Comparison of ENCODE assay signal across 1 mouse cellular context in genomic region chr7:133775796-133776625, GRCm38 (mm10).
TF ChIP-seq lines count a peak whose summit lies in the region.

No protein-coding gene starts in this region.

TF ChIP-seq in CH12.LX, 34 proteins besides CTCF, POLR2A, EP300 and RAD21 (continued from another document):
- TF ChIP-seq POLR2AphosphoS2 (IDR thresholded peaks at IDR 0.05; ENCODE audit: low read depth, low read length) = no peak
- no peak for TF ChIP-seq BHLHE40 (IDR thresholded peaks at IDR 0.05; ENCODE audit: low read depth, low read length)
- TF ChIP-seq RCOR1 (conservative IDR thresholded peaks at IDR 0.05; ENCODE audit: low read depth, low read length) = no peak
TF ChIP-seq in CH12.LX: peak in this region for 3.
